Mouse (Mus musculus) right cerebral cortex, adult 2 months (tissue): ENCODE measurements around the gene Bcat1.
"Not testable (repeated sequence)": the region's sequence is repeated elsewhere in the genome, so short reads cannot be mapped to it uniquely, and the experiment has no call there.

ENCODE experiments used
- DNase-seq, 2 experiments: peaks; one replicate each; pipeline ENCODE4 v3.0.0; 2021 to 2022; ENCODE audit warnings: low spot score in 2 of 2

Gene Bcat1

DNA sequence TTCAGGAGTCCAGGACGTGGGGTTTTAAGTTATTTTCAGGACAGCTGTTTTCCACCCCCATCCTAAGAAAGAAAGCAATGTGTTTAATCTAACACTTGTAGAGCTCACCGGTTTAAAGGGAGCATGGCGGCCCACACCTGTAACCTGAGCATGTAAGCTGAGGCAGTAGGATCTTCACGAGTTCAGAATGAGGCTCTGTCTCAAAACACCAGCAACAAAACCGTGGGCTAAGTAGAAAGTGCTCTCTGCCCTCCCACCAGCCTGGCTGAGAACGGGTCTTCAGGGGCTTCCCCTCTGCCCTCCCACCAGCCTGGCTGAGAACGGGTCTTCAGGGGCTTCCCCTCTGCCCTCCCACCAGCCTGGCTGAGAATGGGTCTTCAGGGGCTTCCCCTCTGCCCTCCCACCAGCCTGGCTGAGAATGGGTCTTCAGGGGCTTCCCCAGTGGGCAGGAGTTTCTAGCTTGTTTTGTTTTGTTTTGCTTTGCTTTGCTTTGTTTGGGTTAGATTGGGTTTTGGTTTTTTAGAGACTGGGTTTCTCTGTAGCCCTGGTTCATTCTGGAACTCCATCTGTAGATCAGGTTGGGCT is 17.1 kb upstream of the Bcat1 start:
- DNase-seq, result not testable (repeated sequence)

DNA sequence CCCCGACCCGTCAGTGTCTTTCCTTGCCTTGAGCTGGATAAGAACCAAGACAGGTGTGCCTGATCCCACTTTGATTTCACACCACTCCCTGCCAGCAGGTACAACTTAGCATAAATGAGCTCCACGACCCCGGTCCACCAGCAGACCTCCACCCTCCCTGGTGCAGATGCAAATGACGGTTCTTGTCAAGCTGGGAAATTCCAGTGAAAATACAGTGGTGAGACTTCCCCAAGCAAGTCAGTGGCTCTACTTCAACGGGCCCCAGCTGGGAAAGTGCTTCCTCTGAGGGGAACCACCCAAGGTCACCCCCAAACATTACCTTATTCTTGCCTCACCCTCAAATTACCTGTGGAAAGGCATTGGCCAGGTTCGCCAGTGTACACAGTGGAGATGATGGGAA is 16.0 kb upstream of the Bcat1 start:
- DNase-seq, result no peak

GRCm38 (mm10) chr6:145090928-145091327 is 14.9 kb upstream of the Bcat1 start:
- DNase-seq, result no peak

DNA sequence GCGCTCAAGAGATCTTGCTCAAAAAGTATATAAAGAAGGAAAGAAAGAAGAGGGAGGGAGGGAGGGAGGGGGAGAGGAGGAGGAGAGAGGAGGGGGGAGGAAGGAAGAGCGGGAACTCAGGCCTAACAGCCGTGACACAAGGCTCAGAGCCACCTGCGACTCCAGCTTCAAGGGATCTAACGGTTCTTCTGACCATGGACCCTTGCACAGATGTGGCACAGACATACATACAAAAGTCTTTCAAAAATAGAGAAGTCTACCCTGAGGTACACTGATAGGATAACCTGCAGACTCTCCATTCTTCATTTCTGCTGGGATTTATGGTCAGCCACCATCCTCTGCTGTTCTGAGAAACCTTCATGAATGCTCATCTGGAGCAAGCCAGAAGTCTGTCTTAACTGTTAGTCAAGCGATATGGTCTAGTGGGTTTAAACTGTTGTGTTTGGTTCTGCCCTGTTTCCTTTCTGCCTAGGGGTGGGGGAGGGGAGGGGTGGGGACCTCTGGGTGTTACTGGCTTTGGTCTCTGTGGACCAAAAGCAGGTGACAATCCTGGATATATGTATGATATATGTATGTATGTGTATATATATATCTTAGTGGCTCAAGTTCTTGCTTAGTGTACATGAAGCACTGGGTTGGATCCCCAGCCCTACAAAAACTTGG is 14.3 kb upstream of the Bcat1 start:
- DNase-seq, result no peak

GRCm38 (mm10) chr6:145089373-145089772 is 13.4 kb upstream of the Bcat1 start:
- DNase-seq, result no peak

GRCm38 (mm10) chr6:145088451-145089113 is 12.6 kb upstream of the Bcat1 start:
- DNase-seq, result no peak

GRCm38 (mm10) chr6:145084343-145085117 is 8.5 kb upstream of the Bcat1 start:
- no peak for DNase-seq

- DNase-seq, result no peak
Observed at GRCm38 (mm10) chr6:145081721-145082120, 5.7 kb upstream of the Bcat1 start.

GRCm38 (mm10) chr6:145079087-145079759 is 3.2 kb upstream of the Bcat1 start:
- no peak for DNase-seq

GRCm38 (mm10) chr6:145076286-145076685 is 302 bp upstream of the Bcat1 start:
- DNase-seq, result no peak

GRCm38 (mm10) chr6:145075088-145075547 is 866 bp downstream of the Bcat1 start:
- DNase-seq, result peak; percentile 66 to 68

DNA sequence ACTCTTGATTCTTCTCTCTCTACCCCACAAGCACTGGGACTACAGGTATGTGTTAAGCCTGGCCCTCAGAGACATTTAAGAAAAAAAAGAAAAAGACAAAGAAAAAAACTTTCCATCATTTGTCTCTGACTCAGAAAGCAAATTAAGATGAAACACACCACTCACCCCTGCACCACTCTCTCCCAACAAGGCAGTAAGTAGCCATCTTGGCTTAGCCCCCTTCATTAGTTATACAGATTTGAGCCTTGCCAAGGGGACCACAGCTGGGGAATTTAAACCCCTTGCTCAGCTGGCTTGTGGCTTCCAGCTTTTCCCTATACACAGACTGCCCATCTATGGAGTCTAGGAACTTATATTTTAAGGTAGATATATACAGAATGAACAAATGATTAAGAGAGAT is 1.5 kb downstream of the Bcat1 start:
- DNase-seq, result no peak

- DNase-seq, result no peak
Observed at GRCm38 (mm10) chr6:145069921-145070320, 6.1 kb downstream of the Bcat1 start.

DNA sequence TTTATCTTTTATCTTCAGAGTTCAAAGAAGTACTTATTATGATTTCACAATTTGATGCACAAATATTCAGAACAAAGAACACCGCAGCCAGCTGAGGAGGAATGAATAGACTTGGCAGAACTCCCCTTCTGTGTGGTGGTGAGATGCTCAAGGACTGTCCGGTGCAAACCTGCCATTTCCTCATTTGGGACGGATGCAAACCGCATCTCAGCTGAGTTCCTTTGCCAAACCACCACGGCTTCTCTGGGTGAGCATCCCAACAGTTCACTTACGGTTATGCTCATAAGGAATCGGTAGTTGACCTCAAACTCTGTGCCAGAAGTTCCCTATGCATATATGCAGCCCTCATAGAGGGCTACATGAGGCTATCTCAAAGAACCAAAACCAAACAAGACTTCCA is 6.6 kb downstream of the Bcat1 start:
- no peak for DNase-seq

GRCm38 (mm10) chr6:145067679-145068078 is 8.3 kb downstream of the Bcat1 start:
- no peak for DNase-seq

- no peak for DNase-seq
Observed at GRCm38 (mm10) chr6:145066416-145066815, 9.6 kb downstream of the Bcat1 start.

DNA sequence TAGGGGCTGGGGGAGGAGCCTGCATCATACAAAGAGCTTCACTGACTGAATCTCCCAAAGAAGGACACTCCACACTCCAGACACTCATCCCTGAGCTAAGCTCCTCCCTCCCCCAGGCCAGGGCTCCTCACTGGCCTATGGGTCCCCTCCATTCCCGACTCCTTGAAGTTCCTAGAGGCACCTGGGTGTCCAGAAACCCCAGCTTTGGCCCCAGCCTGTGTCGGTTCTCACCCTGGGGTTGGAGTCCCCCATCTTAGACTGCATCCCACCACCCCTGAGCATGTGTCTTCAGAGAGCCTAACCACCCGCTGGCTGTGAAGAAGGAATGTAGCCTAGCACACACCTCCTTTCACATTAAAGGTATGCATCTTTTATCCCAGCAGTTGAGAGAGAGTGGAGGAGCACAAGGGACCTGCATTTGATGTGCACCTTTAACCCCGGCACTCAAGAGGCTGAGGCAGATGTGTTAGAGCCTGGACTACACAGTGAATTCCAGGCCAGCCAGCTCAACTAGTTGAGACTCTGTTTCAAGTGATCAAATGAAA is 10.6 kb downstream of the Bcat1 start:
- no peak for DNase-seq

DNA sequence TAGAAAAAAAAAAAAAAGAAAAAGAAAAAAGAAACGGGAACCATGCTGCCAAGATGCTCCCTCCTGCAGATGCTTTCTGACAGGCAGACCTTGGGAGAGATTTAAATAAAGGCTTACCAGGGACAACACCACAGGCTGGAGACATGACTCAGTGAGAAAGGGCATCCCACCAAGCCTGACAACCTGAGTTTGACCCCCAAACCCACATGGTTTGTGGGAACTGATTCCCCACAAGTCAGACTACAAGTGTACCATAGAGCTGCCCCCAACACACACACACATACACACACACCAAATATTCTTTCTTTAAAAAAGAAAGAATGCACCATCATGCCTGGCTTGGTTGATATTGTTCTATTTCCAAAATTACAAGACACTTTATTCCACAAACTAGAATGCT is 11.9 kb downstream of the Bcat1 start:
- DNase-seq, result no peak

- DNase-seq, result no peak
Observed at GRCm38 (mm10) chr6:145063212-145063868, 12.6 kb downstream of the Bcat1 start.

GRCm38 (mm10) chr6:145062763-145063162 is 13.2 kb downstream of the Bcat1 start:
- no peak for DNase-seq

GRCm38 (mm10) chr6:145061361-145061760 is 14.6 kb downstream of the Bcat1 start:
- no peak for DNase-seq
